Mouse (Mus musculus) MEL (cell line): ENCODE data around the gene Gpr19.

Experiments
- MYC ChIP-seq: IDR thresholded peaks from 2 replicates; pipeline ENCODE4 v1.6.1; 2011; ENCODE audit warnings: low read depth, mild to moderate bottlenecking, low read length, improper control_type of control experiment, moderate library complexity
- POLR2A ChIP-seq, 2 experiments: IDR thresholded peaks; 2 replicates each; pipeline ENCODE4 v1.6.1; 2011 to 2012; ENCODE audit warnings: low read length in 2 of 2, mild to moderate bottlenecking in 2 of 2, control low read depth in 1 of 2, improper control_type of control experiment in 1 of 2, low read depth in 1 of 2, moderate library complexity in 1 of 2; ENCODE audit not compliant: control insufficient read depth in 1 of 2, insufficient read depth in 1 of 2, poor library complexity in 1 of 2

DNA sequence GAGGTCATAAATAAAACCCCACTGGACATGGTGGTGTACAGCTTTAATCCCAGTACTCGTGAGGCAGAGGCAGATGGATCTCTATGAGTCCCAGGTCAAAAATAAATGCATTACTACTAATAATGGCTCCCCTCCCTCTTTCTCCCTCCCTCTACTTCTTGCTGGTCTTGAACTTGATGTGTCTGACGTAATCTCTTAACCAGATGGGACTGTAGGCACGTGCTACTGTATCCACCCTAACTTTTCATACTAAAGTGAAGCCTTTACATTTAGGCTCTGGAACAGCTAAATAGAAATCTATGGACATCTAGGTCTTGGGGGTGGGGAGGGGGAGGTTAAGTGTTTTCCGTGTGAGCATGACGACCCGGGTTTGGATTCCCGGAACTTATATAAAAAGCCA lies 32.0 kb upstream of the Gpr19 start:
- TF ChIP-seq POLR2A (IDR thresholded peaks at IDR 0.05; ENCODE audit: control insufficient read depth in 1 of 2, insufficient read depth in 1 of 2, low read depth in 1 of 2, low read length in 2 of 2, poor library complexity in 1 of 2) = no peak
- TF ChIP-seq MYC = no peak
